Mouse (Mus musculus) limb, embryonic 10.5 days (tissue): ENCODE measurements around the gene Spcs3. TPM values are rescaled to one million over a fixed set of nuclear protein-coding genes. Genes with fewer than 3 reads are reported as not detected.

Source experiments
- DNase-seq: peaks from one replicate; pipeline ENCODE4 v3.0.0-alpha.2; 2017; ENCODE audit warnings: low spot score
- H3K27ac ChIP-seq: fragments of 300-500 bp; sonication (generic); 2 replicates; pipeline ENCODE4 v1.5.1; 2016; ENCODE audit warnings: mild to moderate bottlenecking
- H3K27me3 ChIP-seq: fragments of 300-500 bp; sonication (generic); 2 replicates; pipeline ENCODE4 v1.6.1; 2016; ENCODE audit warnings: low read depth, mild to moderate bottlenecking; ENCODE audit not compliant: poor library complexity, severe bottlenecking
- H3K36me3 ChIP-seq: fragments of 300-500 bp; sonication (generic); 2 replicates; pipeline ENCODE4 v1.6.1; 2016; ENCODE audit warnings: mild to moderate bottlenecking, moderate library complexity
- H3K4me1 ChIP-seq: fragments of 300-500 bp; sonication (generic); 2 replicates; pipeline ENCODE4 v1.6.1; 2016
- H3K4me3 ChIP-seq: fragments of 300-500 bp; sonication (generic); 2 replicates; pipeline ENCODE4 v1.5.1; 2016; ENCODE audit warnings: mild to moderate bottlenecking, moderate library complexity
- H3K9me3 ChIP-seq: fragments of 300-500 bp; sonication (generic); replicated peaks from 2 replicates; pipeline ENCODE4 v1.6.1; 2016; ENCODE audit warnings: mild to moderate bottlenecking
- WGBS: fragments of 180-500 bp; shearing (Covaris S2); methylation state at CpG from one replicate; pipeline ENCODE4 v1.1.7; 2016; 5-methylcytosine and 5-hydroxymethylcytosine counted together
- polyA plus RNA-seq: library from polyadenylated mRNA; unstranded; fragments of >200 nt; fragmentation: Nextera tagmentation; extraction: Ambion mirVana; gene quantifications from 2 replicates; pipeline ENCODE4 v1.2.1, GENCODE M21; 2016

The Spcs3 gene
- polyA plus RNA-seq: 95.8 and 104 TPM in 2 replicates

DNA sequence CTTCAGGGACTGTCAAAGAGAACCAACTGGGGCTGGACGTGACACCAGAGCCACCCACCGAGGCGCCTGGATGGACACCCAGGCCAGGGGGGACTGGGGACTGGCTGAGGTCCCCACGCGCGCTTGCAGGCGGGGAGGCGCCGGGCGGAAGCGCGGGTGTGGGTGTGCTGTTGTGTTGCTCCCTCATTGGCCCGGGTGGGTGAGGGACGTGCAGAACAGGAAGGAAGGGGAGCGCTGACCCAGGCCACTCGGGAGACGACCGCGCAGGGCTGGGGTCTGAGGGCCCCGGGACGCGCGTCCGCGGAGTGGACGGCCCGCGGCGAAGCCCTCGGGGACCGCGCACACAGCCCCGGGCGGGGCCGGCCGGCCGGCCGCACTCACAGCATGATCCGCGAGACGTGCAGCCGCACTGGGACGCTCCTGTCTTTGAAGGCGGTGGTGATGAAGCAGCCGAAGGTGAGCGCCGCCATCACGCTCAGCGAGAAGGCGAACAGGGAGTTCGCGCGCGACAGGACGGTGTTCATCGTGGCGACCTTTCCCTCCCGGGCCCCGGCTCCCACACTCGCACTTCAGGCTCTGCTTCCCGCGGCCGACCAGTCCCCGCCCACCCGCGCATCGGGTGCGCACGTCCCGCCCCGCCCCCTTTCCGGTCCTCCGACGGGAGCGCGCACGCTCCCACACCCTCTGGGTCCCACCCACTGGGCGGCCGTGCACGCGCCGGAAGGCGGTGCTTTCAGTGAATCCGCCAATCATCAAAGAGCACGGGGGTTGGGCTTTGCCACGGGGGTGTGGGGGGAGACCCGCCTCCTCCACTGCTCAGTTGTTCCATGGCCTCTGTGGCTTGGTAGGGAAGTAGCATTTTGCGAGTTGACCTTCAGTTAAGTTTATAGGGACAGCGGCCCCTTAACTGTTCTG lies at the start of gene Spcs3, which contains the start of gene Asb5:
TSS of gene Spcs3 (minus strand) at position 617 of the 915 bp plus-strand sequence.
TSS of gene Asb5 (plus strand) at position 199 of the 915 bp plus-strand sequence.
- peak within 1 kb of the TSS; percentile 88 for H3K4me3 ChIP-seq
- no peaks in the 10 kb centered on the region for H3K27me3 ChIP-seq
- under 1% methylated on average over 88 of the region's 89 CpGs for WGBS
- H3K9me3 ChIP-seq: no peaks in the 10 kb centered on the region
- H3K4me1 ChIP-seq: peaks cover 15% of the 10 kb centered on the region
- DNase-seq: peak; percentile 98
- H3K27ac ChIP-seq: peak within 1 kb of the TSS; percentile 95
- H3K36me3 ChIP-seq: peaks cover 20% of the 10 kb centered on the region

DNA sequence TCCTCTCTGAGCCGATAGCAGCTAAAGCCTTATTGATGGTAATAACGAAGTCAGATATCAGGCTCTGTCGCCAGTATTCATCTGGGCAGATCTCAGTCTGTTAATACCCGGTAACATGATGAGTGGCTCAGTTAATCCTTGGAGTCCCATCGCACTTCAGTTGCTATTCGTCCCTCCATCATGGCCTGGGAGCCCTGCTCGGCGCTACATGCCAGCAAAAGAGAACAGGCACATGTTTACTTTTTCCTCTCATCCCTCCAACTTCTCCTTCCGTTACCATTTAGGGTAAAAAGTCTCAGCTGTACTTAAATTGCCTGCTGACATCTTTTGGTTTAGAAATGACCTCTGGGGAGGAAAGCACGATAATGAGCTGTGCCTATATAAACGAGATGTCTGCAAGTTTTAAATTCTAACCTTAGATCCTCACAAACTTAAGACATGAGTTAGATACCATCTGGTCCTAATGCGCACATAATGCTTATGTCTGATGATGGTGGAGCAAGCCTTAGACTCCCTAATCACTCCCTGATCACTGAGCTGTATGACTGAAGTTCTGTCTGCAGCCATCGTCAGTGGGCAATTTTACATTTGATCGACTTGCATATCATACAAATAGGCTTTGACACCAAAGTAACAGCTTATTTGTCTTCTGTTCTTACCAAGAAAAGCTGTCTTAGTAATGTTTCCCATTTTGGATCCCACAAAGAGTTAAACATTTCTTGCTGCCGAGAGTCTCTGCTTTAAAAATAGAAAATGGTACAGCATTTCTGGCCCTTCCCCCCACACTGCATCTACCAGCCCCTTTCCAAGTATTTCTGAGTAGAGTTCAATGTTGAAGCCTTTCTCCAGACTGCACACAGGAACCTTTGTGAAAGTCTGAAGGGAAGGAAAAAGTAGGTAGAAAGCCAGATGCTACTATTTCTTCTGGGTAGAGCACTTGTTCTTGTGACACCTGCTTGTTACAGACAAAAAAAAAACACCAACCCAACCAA lies 41.1 kb upstream of the Spcs3 start:
- H3K27me3 ChIP-seq: no peaks in the 10 kb centered on the region
- no peak overlapping the region for H3K27ac ChIP-seq
- 61% methylated on average over 15 of the region's 15 CpGs for WGBS
- peaks cover 7% of the 10 kb centered on the region; the same call in 1 of the 2 replicates for H3K4me1 ChIP-seq
- H3K9me3 ChIP-seq: no peaks in the 10 kb centered on the region
- H3K36me3 ChIP-seq: no peaks in the 10 kb centered on the region
- H3K4me3 ChIP-seq: no peak overlapping the region
- DNase-seq: no peak

DNA sequence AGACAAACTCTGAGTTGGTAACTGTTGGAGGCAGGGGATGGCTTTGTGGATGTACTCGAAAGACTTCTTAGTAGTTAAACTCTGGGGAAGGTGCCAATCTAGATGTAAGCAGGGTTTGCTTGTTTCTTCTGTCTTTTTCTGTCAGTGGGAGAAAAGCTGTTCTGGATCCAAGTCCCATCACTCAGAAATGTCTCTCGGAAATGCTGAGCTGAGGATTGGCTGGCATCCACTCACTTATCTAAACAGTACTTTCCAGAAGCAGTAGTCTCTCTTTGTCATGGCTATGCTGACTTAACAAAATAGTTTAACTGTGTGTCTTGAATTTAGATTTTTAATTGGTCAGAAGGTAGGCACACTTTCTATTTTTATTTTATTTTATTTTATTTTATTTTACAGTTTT lies 37.4 kb upstream of the Spcs3 start:
- Histone ChIP-seq H3K27ac (no peak overlapping the region), H3K27me3 (no peaks in the 10 kb centered on the region), H3K9me3 (no peaks in the 10 kb centered on the region), H3K4me1 (peaks cover 7% of the 10 kb centered on the region; the same call in 1 of the 2 replicates), H3K4me3 (no peak overlapping the region), H3K36me3 (no peaks in the 10 kb centered on the region)
- 87% methylated on average over 2 of the region's 2 CpGs for WGBS
- no peak for DNase-seq

DNA sequence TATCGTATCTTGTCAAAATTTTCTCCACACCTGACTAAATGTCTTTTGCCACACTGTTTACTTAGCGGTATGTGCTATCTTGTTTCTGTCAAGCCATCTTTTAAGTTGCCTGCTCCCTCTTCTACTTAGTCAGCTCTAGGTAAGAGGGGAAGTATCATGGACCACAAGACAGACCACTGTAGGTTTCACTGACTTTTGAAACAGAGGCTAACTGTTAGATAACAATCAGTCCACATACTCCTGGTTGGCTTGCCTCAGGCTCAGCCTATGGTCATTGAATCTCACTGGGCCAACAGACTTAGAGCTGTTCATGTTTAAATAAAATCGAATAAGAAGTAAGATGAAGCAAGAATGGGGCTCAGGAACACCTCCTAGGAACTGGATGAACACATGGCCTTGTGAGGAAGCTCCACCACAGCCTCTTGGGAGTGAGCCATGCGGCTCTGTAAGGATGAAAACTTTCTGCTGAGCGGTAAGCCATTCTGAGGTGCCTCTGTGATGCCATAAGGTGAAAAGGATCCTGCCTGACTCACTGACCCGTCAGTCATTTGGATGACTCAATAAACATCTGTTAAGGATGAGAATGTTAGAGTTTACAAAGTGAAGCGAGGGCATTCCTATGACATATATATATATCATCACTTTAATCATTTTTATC lies 35.9 kb upstream of the Spcs3 start:
- Histone ChIP-seq H3K4me3 (no peak overlapping the region), H3K27ac (no peak overlapping the region), H3K9me3 (no peaks in the 10 kb centered on the region), H3K4me1 (peaks cover 3% of the 10 kb centered on the region; the same call in 1 of the 2 replicates), H3K27me3 (no peaks in the 10 kb centered on the region), H3K36me3 (no peaks in the 10 kb centered on the region)
- 89% methylated on average over 7 of the region's 7 CpGs for WGBS
- DNase-seq: no peak

DNA sequence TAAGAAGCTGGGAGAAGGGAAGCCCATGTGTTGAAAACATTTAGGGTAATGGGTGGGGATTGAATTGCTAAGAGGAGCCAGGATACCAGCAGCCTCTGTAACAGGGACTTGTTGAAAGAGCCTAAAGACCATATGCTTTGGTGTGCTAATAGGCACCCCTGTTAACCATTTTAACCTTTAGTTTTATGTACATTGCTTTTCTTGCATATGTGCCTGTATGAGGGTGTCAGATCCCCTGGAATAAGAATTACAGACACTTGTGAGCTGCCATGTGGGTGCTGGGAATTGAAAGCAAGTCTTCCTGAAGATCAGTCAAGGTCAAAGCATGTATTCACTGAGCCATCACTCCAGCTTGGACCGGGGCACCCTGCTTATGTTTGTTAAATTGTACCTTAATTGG lies 35.4 kb upstream of the Spcs3 start:
- no peak for DNase-seq
- H3K36me3 ChIP-seq: no peaks in the 10 kb centered on the region
- no peaks in the 10 kb centered on the region for H3K27me3 ChIP-seq
- H3K4me1 ChIP-seq: no peaks in the 10 kb centered on the region
- no peaks in the 10 kb centered on the region for H3K9me3 ChIP-seq
- no peak overlapping the region for H3K27ac ChIP-seq
- 92% methylated on average over 1 of the region's 1 CpGs for WGBS
- H3K4me3 ChIP-seq: no peak overlapping the region

DNA sequence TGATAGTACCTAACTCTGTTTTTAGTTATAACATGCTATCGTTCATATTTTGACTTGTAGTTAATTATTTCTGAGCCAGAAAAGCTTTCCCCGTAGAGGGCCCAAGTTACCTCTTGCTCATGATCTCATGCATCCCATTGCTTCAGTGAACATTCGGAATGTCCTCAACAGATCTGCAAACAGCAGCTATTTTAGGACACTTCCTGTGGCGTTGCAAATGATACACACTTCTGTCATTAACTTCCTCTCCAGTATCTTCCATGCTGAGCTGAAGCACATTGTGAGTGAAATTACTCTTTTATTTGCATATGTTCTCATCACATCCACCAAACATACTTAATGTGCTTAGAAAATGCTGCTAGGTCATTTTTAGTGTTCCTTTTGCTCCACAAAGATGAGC lies 32.3 kb upstream of the Spcs3 start:
- H3K4me1 ChIP-seq: no peaks in the 10 kb centered on the region
- H3K4me3 ChIP-seq: no peak overlapping the region
- no peak for DNase-seq
- no peaks in the 10 kb centered on the region for H3K27me3 ChIP-seq
- H3K27ac ChIP-seq: no peak overlapping the region
- no peaks in the 10 kb centered on the region for H3K9me3 ChIP-seq
- WGBS: 92% methylated on average over 4 of the region's 4 CpGs
- no peaks in the 10 kb centered on the region for H3K36me3 ChIP-seq

DNA sequence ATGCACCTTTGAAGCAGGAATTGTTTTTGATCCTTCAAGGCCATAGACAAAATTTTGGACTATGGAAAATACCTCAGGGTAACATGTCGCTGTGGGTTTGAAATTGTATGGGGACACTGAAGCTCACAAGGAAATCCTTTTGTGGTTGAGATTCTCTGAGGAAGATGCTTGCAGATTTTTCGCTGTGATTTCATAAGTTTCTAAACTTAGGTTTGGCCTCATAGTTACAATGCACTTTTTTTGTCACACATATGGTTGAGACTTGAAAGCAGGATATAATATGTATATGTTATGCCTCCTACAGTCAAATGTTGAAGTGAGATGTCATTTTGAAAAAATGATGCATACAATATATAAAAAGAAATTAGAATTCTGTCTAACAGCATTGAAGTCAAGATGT lies 25.1 kb upstream of the Spcs3 start:
- H3K4me3 ChIP-seq: no peak overlapping the region
- H3K27me3 ChIP-seq: no peaks in the 10 kb centered on the region
- no peak overlapping the region for H3K27ac ChIP-seq
- 83% methylated on average over 2 of the region's 2 CpGs for WGBS
- H3K36me3 ChIP-seq: no peaks in the 10 kb centered on the region
- no peak for DNase-seq
- no peaks in the 10 kb centered on the region for H3K4me1 ChIP-seq
- no peaks in the 10 kb centered on the region for H3K9me3 ChIP-seq

GRCm38 (mm10) chr8:54550026-54550574 lies 20.3 kb upstream of the Spcs3 start:
- H3K36me3 ChIP-seq: no peaks in the 10 kb centered on the region
- 94% methylated on average over 12 of the region's 12 CpGs for WGBS
- DNase-seq: no peak

DNA sequence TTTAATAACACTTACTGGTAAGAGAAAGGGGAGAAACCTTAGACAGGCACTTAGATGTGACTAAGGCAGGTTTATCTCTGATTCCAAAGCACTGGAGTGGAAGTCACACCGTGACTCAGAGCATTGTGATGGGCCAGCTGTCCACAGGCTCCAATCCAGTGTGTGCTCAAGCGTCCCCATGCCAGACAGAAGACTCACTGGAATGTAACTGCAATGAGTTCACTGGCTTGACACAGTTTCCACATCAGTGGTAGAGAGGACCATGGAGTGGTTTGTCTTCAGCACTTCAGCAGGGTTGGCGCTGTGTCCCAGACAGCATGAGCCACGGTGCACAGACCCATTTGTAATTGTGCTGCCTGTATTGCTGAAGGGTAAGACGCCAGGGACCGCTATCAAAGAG lies 18.6 kb upstream of the Spcs3 start:
- no peak for DNase-seq
- Histone ChIP-seq H3K27ac (no peak overlapping the region), H3K27me3 (no peaks in the 10 kb centered on the region), H3K4me1 (no peaks in the 10 kb centered on the region), H3K4me3 (no peak overlapping the region), H3K9me3 (no peaks in the 10 kb centered on the region), H3K36me3 (no peaks in the 10 kb centered on the region)
- 84% methylated on average over 6 of the region's 6 CpGs for WGBS

More at GRCm38 (mm10) chr8:54550026-54550574, 20.3 kb upstream of the Spcs3 start:
- Histone ChIP-seq H3K4me1 (no peaks in the 10 kb centered on the region), H3K4me3 (no peak overlapping the region), H3K27me3 (no peaks in the 10 kb centered on the region), H3K9me3 (no peaks in the 10 kb centered on the region), H3K27ac (no peak overlapping the region)

DNA sequence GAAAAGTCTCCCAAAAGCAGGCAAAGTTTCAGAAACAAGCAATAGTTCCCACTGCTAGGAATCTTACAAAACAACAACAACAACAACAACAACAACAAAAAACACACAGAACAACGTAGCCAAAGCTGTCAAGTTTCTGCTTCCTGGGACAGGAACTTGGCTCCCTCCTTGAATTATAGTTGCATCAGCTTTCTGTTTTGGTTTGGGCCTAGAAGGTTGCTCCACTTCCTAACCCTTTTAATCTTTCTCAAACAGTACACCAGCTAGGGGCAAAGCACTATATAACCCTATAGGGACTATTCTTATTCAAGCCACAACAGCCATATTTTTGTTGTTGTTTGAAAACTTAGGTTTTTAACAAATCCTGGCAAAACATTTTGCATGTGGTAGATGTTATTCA lies 11.5 kb upstream of the Spcs3 start:
- H3K36me3 ChIP-seq: no peaks in the 10 kb centered on the region
- H3K27ac ChIP-seq: no peak overlapping the region
- 88% methylated on average over 1 of the region's 1 CpGs for WGBS
- H3K27me3 ChIP-seq: no peaks in the 10 kb centered on the region
- no peaks in the 10 kb centered on the region for H3K4me1 ChIP-seq
- no peaks in the 10 kb centered on the region for H3K9me3 ChIP-seq
- no peak overlapping the region for H3K4me3 ChIP-seq
- DNase-seq: no peak

DNA sequence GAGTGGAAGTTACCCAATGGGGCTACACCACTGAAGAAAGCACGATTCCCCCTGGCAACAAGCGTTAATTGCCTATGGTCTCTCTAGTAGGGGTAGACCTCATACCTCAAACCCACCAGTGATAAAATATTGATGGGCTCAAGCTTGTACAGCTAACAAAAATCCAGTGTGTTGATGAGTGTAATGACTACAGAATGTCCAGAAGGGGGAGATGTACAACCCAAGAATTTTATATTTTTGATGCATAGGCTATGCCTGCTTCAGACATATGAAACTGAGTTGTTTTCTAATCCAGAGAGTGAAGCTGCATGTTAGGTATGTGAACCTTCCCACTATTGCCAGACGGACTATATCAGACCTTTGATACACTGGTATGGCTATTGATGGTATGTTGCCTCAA lies 7.5 kb upstream of the Spcs3 start:
- no peaks in the 10 kb centered on the region for H3K36me3 ChIP-seq
- no peak overlapping the region for H3K4me3 ChIP-seq
- H3K27ac ChIP-seq: no peak overlapping the region
- H3K4me1 ChIP-seq: no peaks in the 10 kb centered on the region
- H3K9me3 ChIP-seq: no peaks in the 10 kb centered on the region
- no peaks in the 10 kb centered on the region for H3K27me3 ChIP-seq
- 95% methylated on average over 3 of the region's 3 CpGs for WGBS
- DNase-seq: no peak

- Histone ChIP-seq H3K27ac (no peak overlapping the region), H3K36me3 (no peaks in the 10 kb centered on the region), H3K4me1 (no peaks in the 10 kb centered on the region), H3K27me3 (no peaks in the 10 kb centered on the region), H3K9me3 (no peaks in the 10 kb centered on the region), H3K4me3 (no peak overlapping the region)
- DNase-seq: no peak
- 88% methylated on average over 5 of the region's 5 CpGs for WGBS
These were observed 5.4 kb upstream of the Spcs3 start for GRCm38 (mm10) chr8:54535172-54535571.
